Mouse (Mus musculus) gastrocnemius, adult 2 months (tissue): ENCODE results near the gene Nes. TPM values are rescaled to one million over a fixed set of nuclear protein-coding genes. Genes with fewer than 3 reads are reported as not detected.

Experiments used
- DNase-seq: peaks from one replicate; pipeline ENCODE4 v3.0.0; 2022
- H3K27ac ChIP-seq: fragments of 200-600 bp; 2 replicates; pipeline ENCODE4 v1.8.1; 2022; ENCODE audit warnings: mild to moderate bottlenecking
- H3K4me3 ChIP-seq: fragments of 200-600 bp; 2 replicates; pipeline ENCODE4 v1.8.1; 2022; ENCODE audit warnings: mild to moderate bottlenecking, moderate library complexity
- CTCF ChIP-seq: fragments of 200-600 bp; IDR thresholded peaks from 2 replicates; pipeline ENCODE4 v1.8.1; 2022; ENCODE audit warnings: antibody characterized with exemption, mild to moderate bottlenecking, moderate library complexity
- intact Hi-C: fragments of 180-260 bp; cut with DNase I; formaldehyde crosslinking; loops from one replicate; pipeline ENCODE4 v1.15.1; 2025
- long read RNA-seq, 2 experiments: library from polyadenylated mRNA; stranded (forward); transcript quantifications; one replicate each; pipeline ENCODE4 v2.0.0; 2021
- total RNA-seq, 2 experiments: library from RNA; stranded (reverse); gene quantifications; 2 replicates each; pipeline ENCODE4 v1.2.3; 2021

The Nes gene
- total RNA-seq: 10 to 100 TPM in 1 of 2 experiments, 1 to 10 TPM in 1; 9.1 to 17.2 TPM
- long read RNA-seq, experiment 1, full-length matches to known transcripts: 6 of 20 reads
- long read RNA-seq, experiment 1, partial matches to known transcripts: 14 of 20 reads
- long read RNA-seq, experiment 1, other reads (novel, unspliced or antisense): 0 of 20 reads
- long read RNA-seq, experiment 2, full-length matches to known transcripts: 1 of 7 reads
- long read RNA-seq, experiment 2, partial matches to known transcripts: 6 of 7 reads
- long read RNA-seq, experiment 2, other reads (novel, unspliced or antisense): 0 of 7 reads

DNA sequence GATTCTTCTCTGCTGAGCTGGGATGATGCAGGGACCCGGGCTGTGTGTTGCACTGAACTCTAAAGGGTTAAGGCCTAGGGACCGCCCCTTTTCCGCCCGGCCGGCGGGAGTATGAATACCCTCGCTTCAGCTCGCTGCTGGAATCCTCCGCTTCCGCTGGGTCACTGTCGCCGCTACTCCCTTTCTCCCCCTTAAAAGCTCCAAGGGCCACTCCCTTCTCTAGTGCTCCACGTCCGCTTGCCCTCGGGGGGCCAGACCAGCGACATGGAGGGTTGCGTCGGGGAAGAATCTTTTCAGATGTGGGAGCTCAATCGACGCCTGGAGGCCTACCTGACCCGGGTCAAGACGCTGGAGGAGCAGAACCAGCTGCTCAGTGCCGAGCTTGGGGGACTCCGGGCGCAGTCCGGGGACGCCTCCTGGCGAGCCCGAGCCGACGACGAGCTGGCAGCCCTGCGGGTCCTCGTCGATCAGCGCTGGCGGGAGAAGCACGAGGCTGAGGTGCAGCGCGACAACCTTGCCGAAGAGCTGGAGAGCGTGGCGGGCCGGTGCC is at the start of gene Nes:
TSS of gene Nes (plus strand) at position 140 of the 550 bp plus-strand sequence.
- no peak for TF ChIP-seq CTCF
- H3K4me3 ChIP-seq: peak within 1 kb of the TSS; percentile 71
- H3K27ac ChIP-seq: peak within 1 kb of the TSS; percentile 84
- DNase-seq: peak; percentile 67
- intact Hi-C loops: loop anchor here (1.0 to 5.0 kb wide), 2 partner anchors 16 to 39 kb away; partner anchors contain the start of genes Isg20l2 and Rrnad1

- no peak for TF ChIP-seq CTCF
- intact Hi-C loops: no loop called here
- Histone ChIP-seq H3K4me3 (no peak overlapping the region), H3K27ac (no peak overlapping the region)
- DNase-seq: no peak
These were observed 45.9 kb upstream of the Nes start for GRCm38 (mm10) chr3:87924996-87925395.

- intact Hi-C loops: no loop called here
- DNase-seq: no peak
- H3K27ac ChIP-seq: no peak overlapping the region
- no peak for TF ChIP-seq CTCF
- no peak overlapping the region for H3K4me3 ChIP-seq
These were observed 43.4 kb upstream of the Nes start for GRCm38 (mm10) chr3:87927452-87927851.

GRCm38 (mm10) chr3:87929341-87930077 is 41.4 kb upstream of the Nes start:
- Histone ChIP-seq H3K27ac (peak overlapping the region; percentile 94), H3K4me3 (peak overlapping the region; percentile 100)
- TF ChIP-seq CTCF: no peak
- no peak for DNase-seq
- intact Hi-C loops: loop anchor here (1.0 to 5.0 kb wide), 3 partner anchors 23 to 43 kb away; partner anchors contain the start of genes Hdgf, Nes and Prcc

DNA sequence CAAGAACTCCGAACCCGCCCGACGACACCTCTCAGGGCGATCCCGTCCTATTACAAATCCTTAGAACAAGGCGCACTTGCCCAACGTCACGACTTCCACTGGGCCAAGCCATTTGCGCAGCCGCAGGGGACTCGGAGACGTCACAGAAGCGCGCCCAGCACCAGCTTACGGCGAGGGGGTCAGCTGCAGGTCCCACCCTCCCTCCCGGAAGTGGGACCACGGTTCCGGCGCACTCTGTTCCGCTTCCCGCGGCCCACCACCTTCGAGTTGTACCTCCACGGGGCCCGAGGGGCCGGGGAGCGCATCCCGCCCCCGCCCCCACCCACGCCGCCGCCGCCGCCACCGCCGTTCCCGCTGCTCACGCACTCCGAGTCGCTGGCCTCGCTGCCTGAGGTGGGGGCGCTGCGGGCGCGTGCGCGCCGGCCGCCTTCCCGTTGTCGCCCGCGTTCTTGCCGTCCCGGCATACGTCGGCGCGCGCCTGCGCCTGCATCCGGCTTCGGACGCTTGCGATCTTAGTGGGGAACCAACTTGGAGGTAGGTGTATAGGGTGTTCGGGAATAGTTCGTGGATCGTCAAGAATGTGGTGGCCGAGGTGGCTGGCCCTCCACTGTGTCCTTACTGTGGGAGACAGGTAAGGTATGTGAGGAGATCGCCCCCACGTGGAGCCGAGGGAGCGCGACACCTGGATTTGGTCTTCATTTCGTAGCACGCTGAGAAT is 40.6 kb upstream of the Nes start, which contains the start of the genes Isg20l2 and Rrnad1:
TSS of gene Isg20l2 (plus strand) at position 237 of the 718 bp plus-strand sequence.
TSS of gene Rrnad1 (minus strand) at position 640 of the 718 bp plus-strand sequence.
- peak; percentile 72 for TF ChIP-seq CTCF
- H3K27ac ChIP-seq: peak within 1 kb of the TSS; percentile 94
- peak within 1 kb of the TSS; percentile 100 for H3K4me3 ChIP-seq
- intact Hi-C loops: loop anchor here (1.0 to 5.0 kb wide), 3 partner anchors 24 to 43 kb away; partner anchors contain the start of genes Hdgf, Nes and Prcc
- peak; percentile 98 for DNase-seq

- no peak for TF ChIP-seq CTCF
- no peak for DNase-seq
- H3K27ac ChIP-seq: no peak overlapping the region
- H3K4me3 ChIP-seq: no peak overlapping the region
- intact Hi-C loops: loop anchor here (5.0 kb wide), 2 partner anchors 38 to 47 kb away; partner anchors contain the start of genes Nes and Prcc
These were observed 36.9 kb upstream of the Nes start for GRCm38 (mm10) chr3:87934026-87934425.

- no peak for TF ChIP-seq CTCF
- Histone ChIP-seq H3K27ac (no peak overlapping the region), H3K4me3 (no peak overlapping the region)
- DNase-seq: no peak
- intact Hi-C loops: loop anchor here (5.0 kb wide), 2 partner anchors 38 to 47 kb away; partner anchors contain the start of genes Nes and Prcc
These were observed 36.4 kb upstream of the Nes start for GRCm38 (mm10) chr3:87934501-87934900.

- no peak for DNase-seq
- TF ChIP-seq CTCF: no peak
- intact Hi-C loops: loop anchor here (1.0 kb wide), 2 partner anchors 26 to 52 kb away; no protein-coding TSS in a partner anchor
- H3K4me3 ChIP-seq: no peak overlapping the region
- no peak overlapping the region for H3K27ac ChIP-seq
These were observed 35.7 kb upstream of the Nes start for GRCm38 (mm10) chr3:87935201-87935600.

DNA sequence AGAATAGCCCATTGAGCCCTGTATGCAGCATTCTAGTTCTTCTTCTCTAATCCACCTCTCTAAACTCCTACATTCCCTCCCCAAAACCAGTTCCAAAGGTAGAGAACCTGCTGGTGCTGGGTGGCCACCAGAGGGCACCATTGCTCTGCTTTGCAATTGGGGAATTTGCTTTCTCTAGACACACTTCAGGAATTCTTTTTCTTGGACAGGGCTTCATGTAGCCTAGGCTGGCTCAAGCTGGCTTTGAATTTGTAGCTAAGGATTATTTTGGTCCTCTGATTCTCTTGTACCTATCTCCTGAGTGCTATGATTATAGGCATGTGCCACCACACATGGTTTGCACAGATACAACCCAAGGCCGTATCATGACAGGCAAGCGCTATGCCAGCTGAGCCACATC is 35.1 kb upstream of the Nes start:
- peak; percentile 86 for DNase-seq
- peak; percentile 99 for TF ChIP-seq CTCF
- Histone ChIP-seq H3K27ac (no peak overlapping the region), H3K4me3 (no peak overlapping the region)
- intact Hi-C loops: loop anchor here (1.0 kb wide), 2 partner anchors 26 to 52 kb away; no protein-coding TSS in a partner anchor

GRCm38 (mm10) chr3:87940611-87941010 is 30.3 kb upstream of the Nes start:
- no peak overlapping the region for H3K27ac ChIP-seq
- TF ChIP-seq CTCF: no peak
- H3K4me3 ChIP-seq: no peak overlapping the region
- intact Hi-C loops: no loop called here
- DNase-seq: no peak

DNA sequence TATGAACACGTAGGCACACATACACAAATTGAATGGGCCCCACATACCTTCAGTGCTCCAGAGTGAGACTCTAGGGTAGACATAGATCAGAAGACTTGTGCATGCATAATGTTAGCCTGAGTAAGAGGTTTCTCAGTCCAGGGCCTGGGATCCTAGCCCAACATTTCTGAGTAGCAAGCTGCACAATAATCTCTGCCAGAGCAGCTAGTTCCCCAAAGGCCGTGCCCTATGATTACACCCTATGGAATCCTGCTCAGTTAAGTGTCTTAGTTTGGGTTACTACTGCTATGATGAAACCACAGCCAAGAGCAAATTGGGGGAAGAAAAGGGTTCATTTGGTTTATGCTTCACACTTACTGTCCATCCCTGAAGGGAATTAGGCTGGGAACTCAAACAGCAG is 28.4 kb upstream of the Nes start:
- intact Hi-C loops: no loop called here
- H3K4me3 ChIP-seq: no peak overlapping the region
- TF ChIP-seq CTCF: no peak
- no peak for DNase-seq
- H3K27ac ChIP-seq: no peak overlapping the region

DNA sequence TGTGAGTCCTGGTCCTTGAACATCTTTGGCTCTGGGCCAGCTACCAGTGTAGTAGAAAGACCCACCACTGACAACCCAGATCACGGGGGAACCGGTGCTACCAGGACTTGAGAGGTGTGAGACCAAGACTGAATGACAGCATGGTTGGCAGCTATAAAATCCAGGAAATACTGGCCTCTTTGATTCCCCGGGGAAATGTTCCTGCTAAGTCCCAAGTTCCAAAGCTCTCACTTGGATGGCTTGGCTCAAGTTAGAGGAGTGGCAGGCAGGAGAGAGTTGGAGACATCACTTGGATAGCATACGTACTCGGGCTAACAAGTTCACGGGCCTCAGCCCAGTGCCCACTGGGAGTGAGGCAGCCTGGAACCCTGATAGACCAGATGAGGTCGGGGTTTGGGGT is 27.3 kb upstream of the Nes start:
- no peak overlapping the region for H3K4me3 ChIP-seq
- H3K27ac ChIP-seq: no peak overlapping the region
- intact Hi-C loops: no loop called here
- TF ChIP-seq CTCF: no peak
- no peak for DNase-seq
